Mouse (Mus musculus): ENCODE measurements around the gene Smim1.

Smim1 gene

DNA sequence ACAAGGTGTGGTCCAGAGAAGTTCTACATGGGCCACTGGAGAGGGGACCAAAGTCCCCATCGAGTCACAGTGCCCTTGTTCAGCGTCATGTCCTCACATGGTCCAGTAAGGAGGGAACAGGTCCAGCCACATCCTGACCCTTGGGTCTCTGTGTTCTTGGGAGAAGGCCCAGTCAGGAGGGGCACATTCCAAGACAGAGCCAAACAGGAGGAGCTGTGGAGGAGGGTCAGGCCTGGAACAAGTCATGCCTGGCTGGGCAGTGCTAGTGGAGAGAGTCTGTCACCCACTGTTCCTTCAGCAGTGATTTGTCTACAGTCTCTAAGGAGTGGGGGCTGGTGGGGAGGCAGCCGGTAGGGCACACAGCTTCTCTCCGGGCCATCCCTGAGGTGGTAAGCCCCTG is 3.6 kb downstream of the Smim1 start:
- DNase-seq (ENCODE audit: low read depth in 2 of 2, low spot score in 2 of 2) = no peak

- no peak for DNase-seq (ENCODE audit: low read depth in 2 of 2, low spot score in 2 of 2)
Measured at GRCm38 (mm10) chr4:154021432-154021831, 4.6 kb downstream of the Smim1 start.

GRCm38 (mm10) chr4:154019571-154019970 is 6.5 kb downstream of the Smim1 start:
- no peak for DNase-seq (ENCODE audit: low read depth in 2 of 2, low spot score in 2 of 2)

GRCm38 (mm10) chr4:154015476-154015875 is 10.6 kb downstream of the Smim1 start:
- DNase-seq (ENCODE audit: low read depth in 2 of 2, low spot score in 2 of 2) = no peak

DNA sequence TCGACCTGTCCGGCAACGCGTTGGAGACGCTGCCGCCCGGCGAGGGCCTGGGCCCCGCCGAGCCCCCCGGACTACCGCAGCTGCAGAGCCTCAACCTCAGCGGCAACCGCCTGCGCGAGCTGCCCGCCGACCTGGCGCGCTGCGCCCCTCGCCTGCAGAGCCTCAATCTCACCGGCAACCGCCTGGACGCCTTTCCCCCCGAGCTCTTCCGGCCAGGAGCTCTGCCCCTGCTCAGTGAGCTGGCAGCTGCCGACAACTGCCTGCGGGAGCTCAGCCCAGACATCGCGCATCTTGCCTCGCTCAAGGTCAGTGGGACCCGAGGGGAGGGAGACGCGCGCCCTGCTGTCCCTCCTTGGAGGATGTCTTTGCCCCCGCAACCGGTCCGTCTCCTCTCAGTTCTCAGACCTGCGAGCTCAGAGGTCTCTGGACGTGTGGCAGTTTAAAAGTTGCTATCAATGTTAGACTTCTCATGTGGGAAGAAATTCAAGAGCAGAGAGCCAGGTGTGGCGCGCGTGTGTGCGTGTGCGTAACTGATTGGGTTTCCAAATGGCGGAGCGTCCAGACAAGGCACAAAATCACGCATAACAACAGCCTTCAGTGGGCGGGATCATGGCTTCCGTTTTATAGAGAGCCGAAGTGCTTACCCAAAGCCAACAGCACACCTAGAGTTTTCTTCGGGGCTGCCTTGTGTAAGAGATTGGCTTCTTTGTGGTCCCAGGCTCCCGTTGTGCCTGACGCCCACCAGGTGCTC is 13.7 kb downstream of the Smim1 start:
- peak in 1 of 2 experiments; percentile 8 for DNase-seq (ENCODE audit: low read depth in 2 of 2, low spot score in 2 of 2)

DNA sequence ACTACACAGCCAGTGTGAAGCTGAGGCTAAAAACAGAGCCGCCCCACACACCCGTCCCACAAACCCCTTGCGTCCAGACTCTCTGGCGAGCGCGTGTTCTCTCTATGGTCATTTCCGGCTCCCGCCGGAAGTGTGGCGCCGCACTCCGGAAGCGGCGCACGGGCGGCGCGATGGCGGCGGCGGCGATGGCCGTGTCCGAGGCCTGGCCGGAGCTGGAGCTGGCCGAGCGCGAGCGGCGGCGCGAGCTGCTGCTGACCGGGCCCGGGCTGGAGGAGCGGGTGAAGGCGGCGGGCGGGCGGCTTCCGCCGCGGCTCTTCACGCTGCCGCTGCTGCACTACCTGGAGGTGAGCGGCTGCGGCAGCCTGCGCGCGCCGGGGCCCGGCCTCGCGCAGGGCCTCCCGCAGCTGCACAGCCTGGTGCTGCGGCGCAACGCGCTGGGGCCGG is 14.4 kb downstream of the Smim1 start, which contains the start of gene Lrrc47:
TSS of gene Lrrc47 (plus strand) at position 86 of the 444 bp plus-strand sequence.
- DNase-seq (ENCODE audit: low read depth in 2 of 2, low spot score in 2 of 2) = peak; percentile 37 to 49

DNA sequence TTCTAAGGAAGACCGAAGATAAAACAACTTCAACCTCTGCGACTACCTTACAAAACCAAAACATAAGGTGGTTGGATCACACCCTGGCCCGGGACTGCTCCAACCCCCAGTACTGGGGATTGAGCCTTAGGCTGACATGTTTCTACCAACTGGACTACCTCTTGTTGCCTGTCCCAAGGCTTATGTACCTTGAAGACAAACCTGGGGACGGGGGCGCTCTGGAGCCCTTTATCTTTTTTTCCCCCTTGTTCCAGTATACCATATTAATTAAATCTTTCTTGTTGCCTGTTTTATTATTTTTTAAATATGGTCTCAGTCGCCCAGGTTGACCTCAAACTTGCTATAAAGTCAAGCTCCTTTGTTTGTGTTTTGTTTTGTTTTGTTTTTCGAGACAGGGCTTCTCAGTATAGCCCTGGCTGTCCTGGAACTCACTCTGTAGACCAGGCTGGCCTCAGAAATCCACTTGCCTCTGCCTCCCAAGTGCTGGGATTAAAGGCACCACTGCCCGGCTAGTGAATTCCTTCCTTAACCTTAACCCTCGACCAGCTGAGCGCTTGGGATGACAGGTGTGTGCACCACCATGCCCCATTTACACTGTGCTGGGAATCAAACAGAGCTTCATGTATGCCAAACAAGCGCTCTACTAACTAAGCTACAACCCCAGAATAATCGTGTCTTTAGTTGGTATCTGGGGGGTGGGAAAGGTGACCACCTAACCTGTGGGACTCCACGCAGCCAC is 15.0 kb downstream of the Smim1 start:
- DNase-seq (ENCODE audit: low read depth in 2 of 2, low spot score in 2 of 2) = no peak

- no peak for DNase-seq (ENCODE audit: low read depth in 2 of 2, low spot score in 2 of 2)
Measured at GRCm38 (mm10) chr4:154007759-154008158, 18.3 kb downstream of the Smim1 start.

DNA sequence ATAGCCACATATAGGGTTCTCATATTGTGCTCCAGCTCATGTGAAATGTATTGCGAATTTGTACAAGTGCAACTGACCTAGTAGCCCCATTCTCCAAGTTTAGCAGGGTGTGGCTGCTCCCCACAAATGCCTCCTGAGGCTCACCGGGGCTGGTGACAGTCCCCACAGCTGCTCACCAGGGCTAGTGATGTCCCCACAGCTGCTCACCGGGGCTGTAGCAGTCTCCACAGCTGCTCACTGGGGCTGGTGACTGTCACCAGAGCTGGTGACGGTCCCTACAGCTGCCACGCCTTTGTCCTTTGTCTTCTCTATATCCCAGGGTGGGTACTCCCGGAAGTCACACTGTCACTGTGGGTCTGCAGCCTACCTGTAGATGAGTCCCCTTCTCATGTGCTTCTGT is 19.8 kb downstream of the Smim1 start:
- no peak for DNase-seq (ENCODE audit: low read depth in 2 of 2, low spot score in 2 of 2)

DNA sequence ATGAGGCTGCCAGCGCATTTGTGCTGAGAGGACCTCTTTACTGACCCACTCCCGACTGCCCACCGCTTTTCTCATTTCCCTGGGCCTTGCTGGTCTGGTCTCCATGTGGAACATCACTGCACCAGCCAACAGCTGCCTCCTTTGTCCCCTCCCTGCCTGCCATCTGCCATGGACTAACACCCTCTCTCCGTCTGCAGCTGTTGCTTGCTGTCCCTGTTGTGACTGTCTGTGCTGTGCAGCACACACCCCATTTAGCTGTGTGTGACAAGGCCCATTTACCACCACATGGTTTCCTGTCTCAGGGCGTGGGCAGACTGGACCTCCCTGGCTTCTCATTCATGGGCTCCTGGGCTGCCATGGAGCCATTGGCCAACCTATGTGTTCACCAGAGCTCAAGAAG is 20.5 kb downstream of the Smim1 start:
- no peak for DNase-seq (ENCODE audit: low read depth in 2 of 2, low spot score in 2 of 2)

- no peak for DNase-seq (ENCODE audit: low read depth in 2 of 2, low spot score in 2 of 2)
Measured at GRCm38 (mm10) chr4:153993505-153993904, 32.5 kb downstream of the Smim1 start.

DNA sequence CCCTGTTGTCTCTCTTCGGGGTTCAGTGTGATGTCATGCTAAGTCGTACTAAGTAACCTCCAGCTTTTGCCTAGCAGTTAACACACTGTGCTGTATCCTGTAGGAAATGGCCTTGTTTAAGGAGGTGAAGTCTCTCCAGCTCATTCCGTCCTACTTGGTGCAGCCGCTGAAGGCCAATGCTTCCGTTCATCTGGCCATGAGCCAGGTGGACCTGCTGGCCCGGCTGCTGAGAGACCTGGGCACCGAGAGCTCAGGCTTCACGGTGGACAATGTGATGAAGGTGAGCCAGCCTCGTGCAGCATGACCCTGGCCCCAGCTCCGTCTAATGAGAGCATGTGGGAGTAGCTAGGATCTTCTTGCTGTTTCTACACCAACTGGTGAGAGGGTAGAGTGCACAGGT is 33.3 kb downstream of the Smim1 start:
- DNase-seq (ENCODE audit: low read depth in 2 of 2, low spot score in 2 of 2) = no peak

GRCm38 (mm10) chr4:153980470-153980869 is 45.6 kb downstream of the Smim1 start:
- no peak for DNase-seq (ENCODE audit: low read depth in 2 of 2, low spot score in 2 of 2)

DNA sequence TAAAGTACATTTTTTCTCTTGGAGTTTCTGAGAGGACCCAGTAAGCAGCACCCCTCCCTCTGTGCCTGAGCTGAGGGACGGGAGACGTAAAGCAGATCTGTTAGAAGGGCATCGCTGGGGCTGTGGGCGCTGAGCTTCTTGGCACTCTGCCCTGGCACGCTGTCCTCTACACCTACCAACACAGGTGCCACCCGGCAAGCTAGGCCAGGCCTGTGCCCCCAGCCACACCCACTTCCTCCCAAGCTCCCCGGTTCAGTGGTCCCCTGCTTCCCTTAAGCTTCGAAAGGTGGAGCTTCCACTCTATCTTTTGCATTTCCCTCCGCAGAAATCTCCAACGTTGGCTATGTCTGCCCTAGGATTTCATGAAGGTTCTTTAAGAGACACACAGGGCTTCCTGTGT is 46.8 kb downstream of the Smim1 start:
- no peak for DNase-seq (ENCODE audit: low read depth in 2 of 2, low spot score in 2 of 2)

DNA sequence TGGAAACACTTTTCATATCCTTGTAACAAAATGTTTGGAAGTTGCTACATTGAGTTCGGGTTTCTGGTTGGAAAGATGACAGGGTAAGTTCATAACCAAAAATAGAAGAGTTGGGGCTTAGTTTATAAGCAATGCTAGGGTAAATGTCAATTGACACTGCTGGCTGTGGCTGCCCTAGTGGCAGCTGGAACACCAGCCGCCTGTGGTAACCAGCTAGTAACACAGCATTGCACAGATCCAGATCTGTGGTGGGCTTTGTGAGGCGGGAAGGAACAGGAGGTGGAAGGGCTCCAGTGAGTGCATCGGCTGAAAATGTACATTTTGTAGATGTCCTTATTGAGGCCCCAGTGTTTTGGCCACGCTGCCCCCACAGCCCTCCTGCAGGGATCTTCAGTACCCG is 50.3 kb downstream of the Smim1 start:
- DNase-seq (ENCODE audit: low read depth in 2 of 2, low spot score in 2 of 2) = no peak

DNA sequence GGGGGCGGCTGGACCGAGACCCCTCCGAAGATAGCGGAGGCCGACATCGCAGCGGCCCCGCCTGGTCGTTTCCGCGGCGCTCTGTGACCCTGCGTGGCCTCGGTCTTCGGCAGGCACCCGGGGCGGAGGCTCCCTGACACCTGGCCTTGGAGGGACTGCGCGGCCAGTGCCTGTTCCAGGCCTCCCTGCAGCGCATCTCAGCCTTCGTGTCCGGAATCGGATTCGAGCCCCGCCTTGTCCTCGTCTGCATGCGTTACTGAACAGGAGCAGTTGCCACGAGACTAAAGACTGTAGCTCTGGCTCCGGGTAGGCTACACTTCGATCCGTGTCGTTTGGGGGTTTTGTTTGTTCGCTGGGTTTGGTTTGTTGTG is 50.8 kb downstream of the Smim1 start:
- no peak for DNase-seq (ENCODE audit: low read depth in 2 of 2, low spot score in 2 of 2)

GRCm38 (mm10) chr4:153974431-153975291 is 51.4 kb downstream of the Smim1 start, which contains the start of the genes Dffb and Cep104:
Gene Dffb (minus strand): TSS chr4:153975126.
Gene Cep104 (plus strand): TSS chr4:153975194.
- peak; percentile 81 to 83 for DNase-seq (ENCODE audit: low read depth in 2 of 2, low spot score in 2 of 2)
